Mouse (Mus musculus): Measurements from ENCODE around the gene Scgb1a1. TPM values are rescaled to one million over a fixed set of nuclear protein-coding genes. Genes with fewer than 3 reads are reported as not detected.
"Not testable (repeated sequence)": the region's sequence is repeated elsewhere in the genome, so short reads cannot be mapped to it uniquely, and the experiment has no call there.

The Scgb1a1 gene
- total RNA-seq, 4 experiments from 2014 or later: not detected

- no peak for DNase-seq (ENCODE audit: low spot score in 2 of 2)
These were observed 20.5 kb downstream of the Scgb1a1 start for GRCm38 (mm10) chr19:9067292-9067691.

- peak; percentile 15 to 33 for DNase-seq (ENCODE audit: low spot score in 2 of 2)
These were observed 21.9 kb downstream of the Scgb1a1 start for GRCm38 (mm10) chr19:9065621-9066561.

- no peak for DNase-seq (ENCODE audit: low spot score in 2 of 2)
These were observed 23.9 kb downstream of the Scgb1a1 start for GRCm38 (mm10) chr19:9063831-9064230.

- DNase-seq (ENCODE audit: low spot score in 2 of 2): no peak
These were observed 24.9 kb downstream of the Scgb1a1 start for GRCm38 (mm10) chr19:9062822-9063221.

GRCm38 (mm10) chr19:9061221-9061893, 26.4 kb downstream of the Scgb1a1 start:
- DNase-seq (ENCODE audit: low spot score in 2 of 2): no peak

- DNase-seq (ENCODE audit: low spot score in 2 of 2): no peak
These were observed 27.7 kb downstream of the Scgb1a1 start for GRCm38 (mm10) chr19:9060103-9060502.

- no peak for DNase-seq (ENCODE audit: low spot score in 2 of 2)
These were observed 28.4 kb downstream of the Scgb1a1 start for GRCm38 (mm10) chr19:9059391-9059790.

- DNase-seq (ENCODE audit: low spot score in 2 of 2): no peak
These were observed 28.8 kb downstream of the Scgb1a1 start for GRCm38 (mm10) chr19:9058944-9059343.

- no peak for DNase-seq (ENCODE audit: low spot score in 2 of 2)
These were observed 29.4 kb downstream of the Scgb1a1 start for GRCm38 (mm10) chr19:9058331-9058884.

- DNase-seq (ENCODE audit: low spot score in 2 of 2): no peak
These were observed 30.1 kb downstream of the Scgb1a1 start for GRCm38 (mm10) chr19:9057679-9058078.

GRCm38 (mm10) chr19:9055703-9056355, 31.9 kb downstream of the Scgb1a1 start:
- DNase-seq (ENCODE audit: low spot score in 2 of 2): no peak

GRCm38 (mm10) chr19:9055153-9055552, 32.6 kb downstream of the Scgb1a1 start:
- DNase-seq (ENCODE audit: low spot score in 2 of 2): no peak

- DNase-seq (ENCODE audit: low spot score in 2 of 2): no peak
These were observed 34.8 kb downstream of the Scgb1a1 start for GRCm38 (mm10) chr19:9052803-9053431.

GRCm38 (mm10) chr19:9051985-9052384, 35.8 kb downstream of the Scgb1a1 start:
- not testable (repeated sequence) for DNase-seq (ENCODE audit: low spot score in 2 of 2)

- DNase-seq (ENCODE audit: low spot score in 2 of 2): no peak
These were observed 37.2 kb downstream of the Scgb1a1 start for GRCm38 (mm10) chr19:9050294-9051229.

GRCm38 (mm10) chr19:9048981-9049687, 38.6 kb downstream of the Scgb1a1 start:
- DNase-seq (ENCODE audit: low spot score in 2 of 2): no peak

GRCm38 (mm10) chr19:9047946-9048387, 39.8 kb downstream of the Scgb1a1 start:
- DNase-seq (ENCODE audit: low spot score in 2 of 2): no peak

GRCm38 (mm10) chr19:9047207-9047945, 40.4 kb downstream of the Scgb1a1 start:
- no peak for DNase-seq (ENCODE audit: low spot score in 2 of 2)

- no peak for DNase-seq (ENCODE audit: low spot score in 2 of 2)
These were observed 43.5 kb downstream of the Scgb1a1 start for GRCm38 (mm10) chr19:9044291-9044690.

All from layer of hippocampus, adult 8-10 months (tissue).